Mouse (Mus musculus) forebrain, embryonic 13.5 days (tissue): Measurements from ENCODE around the gene Nav2. TPM values are rescaled to one million over a fixed set of nuclear protein-coding genes. Genes with fewer than 3 reads are reported as not detected.

Source experiments
- ATAC-seq: fragments of 200-750 bp; cut with Nextera tagmentation; 2 replicates; pipeline ENCODE4 v1.8.0; 2017
- H3K27ac ChIP-seq: fragments of 300-500 bp; sonication (generic); 2 replicates; pipeline ENCODE4 v1.5.1; 2015; ENCODE audit warnings: inconsistent platforms, mild to moderate bottlenecking, moderate library complexity
- H3K27me3 ChIP-seq: fragments of 300-500 bp; sonication (generic); 2 replicates; pipeline ENCODE4 v1.6.1; 2015; ENCODE audit warnings: mild to moderate bottlenecking, inconsistent platforms
- H3K36me3 ChIP-seq: fragments of 300-500 bp; sonication (generic); 2 replicates; pipeline ENCODE4 v1.6.1; 2015; ENCODE audit warnings: mild to moderate bottlenecking, inconsistent platforms; ENCODE audit not compliant: poor library complexity, severe bottlenecking
- H3K4me1 ChIP-seq: fragments of 300-500 bp; sonication (generic); 2 replicates; pipeline ENCODE4 v1.6.1; 2015; ENCODE audit warnings: inconsistent platforms
- H3K4me2 ChIP-seq: fragments of 300-500 bp; sonication (generic); 2 replicates; pipeline ENCODE4 v1.6.1; 2015; ENCODE audit warnings: inconsistent platforms, mild to moderate bottlenecking, moderate library complexity
- H3K4me3 ChIP-seq: fragments of 300-500 bp; sonication (generic); 2 replicates; pipeline ENCODE4 v1.5.1; 2015; ENCODE audit warnings: mild to moderate bottlenecking, inconsistent platforms
- H3K9ac ChIP-seq: fragments of 300-500 bp; sonication (generic); 2 replicates; pipeline ENCODE4 v1.6.1; 2015; ENCODE audit warnings: mild to moderate bottlenecking, inconsistent platforms
- H3K9me3 ChIP-seq: fragments of 300-500 bp; sonication (generic); replicated peaks from 2 replicates; pipeline ENCODE4 v1.6.1; 2016; ENCODE audit warnings: inconsistent platforms
- WGBS: fragments of 180-500 bp; shearing (Covaris S2); methylation state at CpG from one replicate; pipeline ENCODE4 v1.1.7; 2015; 5-methylcytosine and 5-hydroxymethylcytosine counted together
- polyA plus RNA-seq: library from polyadenylated mRNA; unstranded; fragments of >200 nt; fragmentation: Nextera tagmentation; extraction: Ambion mirVana; gene quantifications from 2 replicates; pipeline ENCODE4 v1.2.1, GENCODE M21; 2015

Gene Nav2
- polyA plus RNA-seq, 1 experiment from 2014 or later: 11.2 TPM

DNA sequence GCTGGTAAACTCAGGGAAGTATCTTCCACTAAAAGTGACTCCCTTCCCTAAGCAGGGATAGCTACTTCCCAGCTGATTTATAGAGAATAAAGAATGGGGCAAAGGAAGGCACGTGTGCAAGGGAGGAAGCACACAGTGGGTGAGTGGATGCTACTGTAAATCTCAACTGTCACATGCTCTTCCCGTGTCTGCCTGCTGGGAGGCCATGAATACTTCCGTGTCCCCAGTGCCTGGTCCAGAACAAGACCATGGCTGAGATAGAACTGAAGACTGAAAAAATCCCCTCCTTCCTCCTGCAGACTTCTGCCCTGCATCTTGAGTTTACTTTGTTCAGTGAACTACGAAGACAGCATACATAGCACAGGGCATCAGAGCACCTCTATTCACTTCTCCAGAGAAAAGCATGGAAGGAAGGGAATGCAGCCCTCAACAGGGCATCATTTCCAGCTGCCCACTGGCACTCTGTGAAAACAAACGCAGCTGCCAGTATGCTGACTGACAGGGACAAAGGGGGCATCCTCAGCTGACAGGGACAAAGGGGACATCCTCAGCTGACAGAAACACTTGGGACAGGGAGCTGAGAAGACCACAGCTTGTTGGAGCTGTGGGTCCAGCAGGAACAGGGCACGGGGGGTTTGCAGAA, 138.0 kb downstream of the Nav2 start:
- no peak for ATAC-seq
- Histone ChIP-seq H3K4me1 (0 out of 2 replicates have a peak, but pooled peaks cover 12% of the 10 kb centered on the region), H3K4me2 (no peak overlapping the region), H3K27ac (no peak overlapping the region), H3K9me3 (no peaks in the 10 kb centered on the region), H3K4me3 (no peak overlapping the region), H3K9ac (peak overlapping the region; percentile 12; the same call in 1 of the 2 replicates), H3K36me3 (no peaks in the 10 kb centered on the region), H3K27me3 (peaks cover 12% of the 10 kb centered on the region; the same call in 1 of the 2 replicates)
- WGBS: 71% methylated on average over 6 of the region's 6 CpGs

DNA sequence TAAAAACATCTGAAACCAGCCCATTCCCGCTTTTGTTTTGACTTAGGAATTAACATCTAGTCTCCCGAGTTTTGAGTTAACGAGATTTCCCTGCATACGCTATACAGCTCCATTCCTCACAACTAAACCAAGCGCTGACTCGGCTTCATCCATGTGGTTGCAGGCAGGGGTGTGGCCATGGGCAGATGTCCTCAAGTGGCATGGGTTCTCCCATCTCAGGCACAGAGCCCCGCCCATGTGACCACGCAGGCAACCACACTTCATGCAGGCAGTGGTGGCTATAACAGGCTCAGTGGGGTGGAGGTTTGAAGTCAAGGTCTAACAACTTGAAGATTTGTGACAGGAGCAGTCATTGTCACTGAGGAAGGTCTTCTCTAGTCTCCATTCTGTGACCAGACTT, 138.8 kb downstream of the Nav2 start:
- 0 out of 2 replicates have a peak, but pooled peaks cover 8% of the 10 kb centered on the region for H3K4me1 ChIP-seq
- H3K9ac ChIP-seq: no peak overlapping the region
- no peak overlapping the region for H3K4me2 ChIP-seq
- 0 out of 2 replicates have a peak, but pooled peaks have one; percentile 44 for ATAC-seq
- H3K4me3 ChIP-seq: no peak overlapping the region
- H3K27ac ChIP-seq: no peak overlapping the region
- no peaks in the 10 kb centered on the region for H3K36me3 ChIP-seq
- 43% methylated on average over 8 of the region's 8 CpGs for WGBS
- H3K9me3 ChIP-seq: no peaks in the 10 kb centered on the region
- H3K27me3 ChIP-seq: peaks cover 12% of the 10 kb centered on the region; the same call in 1 of the 2 replicates

DNA sequence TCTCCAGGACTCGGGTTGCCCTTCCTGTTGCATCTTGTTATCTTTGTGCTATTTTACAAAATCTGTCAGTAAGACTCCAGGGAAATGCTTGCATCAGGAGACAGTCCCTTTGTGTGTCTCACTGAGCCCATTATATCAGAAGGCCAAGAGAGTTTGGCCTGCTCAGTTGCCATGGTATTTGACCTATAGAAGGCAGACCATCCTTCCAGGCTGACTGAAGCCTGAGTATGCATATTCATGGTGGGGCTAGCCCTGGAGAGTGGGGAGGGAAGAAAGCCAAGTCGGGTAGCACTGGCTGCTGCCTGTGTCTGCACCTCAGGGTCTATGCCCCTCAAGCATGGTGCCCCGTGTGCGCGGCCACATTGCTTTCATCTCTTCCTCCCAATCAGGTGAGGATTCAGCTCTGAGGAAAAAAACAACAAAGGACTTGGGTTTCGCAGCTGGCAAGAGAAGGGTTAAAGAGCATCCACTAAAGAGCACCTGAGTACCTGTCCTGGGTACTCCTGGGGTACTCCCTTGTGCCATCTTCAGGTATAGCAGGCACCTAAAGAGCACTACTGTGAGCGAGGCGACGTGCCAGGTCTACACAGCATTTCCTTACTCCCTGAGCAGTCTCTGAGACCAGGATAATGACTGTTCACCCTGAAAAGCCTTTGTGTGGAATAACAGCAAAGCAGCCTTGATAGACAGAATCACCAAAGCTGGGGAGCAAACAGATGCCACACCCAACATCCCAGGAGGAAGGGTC, 144.5 kb downstream of the Nav2 start:
- 76% methylated on average over 9 of the region's 9 CpGs for WGBS

DNA sequence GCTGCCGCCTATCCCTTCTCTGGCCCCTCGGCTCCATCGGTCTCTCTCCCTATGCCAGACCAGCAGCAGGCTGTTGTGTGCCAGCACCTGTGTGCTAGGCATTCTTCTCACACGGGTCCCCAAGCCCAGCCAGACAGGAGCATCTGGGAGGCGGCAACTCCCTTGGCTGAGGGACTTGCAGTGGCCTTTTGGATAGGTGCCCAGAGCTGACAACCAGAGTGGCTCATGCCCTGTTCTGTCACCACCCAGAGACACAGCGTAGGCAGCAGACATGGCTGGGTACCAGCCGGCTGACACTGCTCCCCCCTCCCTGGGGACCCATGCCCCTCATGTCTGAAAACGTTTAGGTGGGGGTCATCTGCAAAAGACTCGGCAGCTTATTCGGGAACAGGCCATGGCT, 146.8 kb downstream of the Nav2 start:
- Histone ChIP-seq H3K4me3 (no peak overlapping the region), H3K9ac (0 out of 2 replicates have a peak overlapping the region, but pooled peaks have one; percentile 6), H3K27ac (no peak overlapping the region), H3K4me1 (peaks cover 16% of the 10 kb centered on the region), H3K27me3 (peaks cover 15% of the 10 kb centered on the region), H3K36me3 (no peaks in the 10 kb centered on the region), H3K9me3 (no peaks in the 10 kb centered on the region), H3K4me2 (no peak overlapping the region)
- 65% methylated on average over 10 of the region's 10 CpGs for WGBS
- ATAC-seq: peak; percentile 62

More for the DNA sequence above, 144.5 kb downstream of the Nav2 start:
- Histone ChIP-seq H3K36me3 (no peaks in the 10 kb centered on the region), H3K9me3 (no peaks in the 10 kb centered on the region), H3K4me2 (no peak overlapping the region), H3K4me1 (peaks cover 16% of the 10 kb centered on the region), H3K4me3 (no peak overlapping the region), H3K9ac (no peak overlapping the region), H3K27ac (no peak overlapping the region), H3K27me3 (peaks cover 17% of the 10 kb centered on the region)
- 0 out of 2 replicates have a peak, but pooled peaks have one; percentile 46 for ATAC-seq

DNA sequence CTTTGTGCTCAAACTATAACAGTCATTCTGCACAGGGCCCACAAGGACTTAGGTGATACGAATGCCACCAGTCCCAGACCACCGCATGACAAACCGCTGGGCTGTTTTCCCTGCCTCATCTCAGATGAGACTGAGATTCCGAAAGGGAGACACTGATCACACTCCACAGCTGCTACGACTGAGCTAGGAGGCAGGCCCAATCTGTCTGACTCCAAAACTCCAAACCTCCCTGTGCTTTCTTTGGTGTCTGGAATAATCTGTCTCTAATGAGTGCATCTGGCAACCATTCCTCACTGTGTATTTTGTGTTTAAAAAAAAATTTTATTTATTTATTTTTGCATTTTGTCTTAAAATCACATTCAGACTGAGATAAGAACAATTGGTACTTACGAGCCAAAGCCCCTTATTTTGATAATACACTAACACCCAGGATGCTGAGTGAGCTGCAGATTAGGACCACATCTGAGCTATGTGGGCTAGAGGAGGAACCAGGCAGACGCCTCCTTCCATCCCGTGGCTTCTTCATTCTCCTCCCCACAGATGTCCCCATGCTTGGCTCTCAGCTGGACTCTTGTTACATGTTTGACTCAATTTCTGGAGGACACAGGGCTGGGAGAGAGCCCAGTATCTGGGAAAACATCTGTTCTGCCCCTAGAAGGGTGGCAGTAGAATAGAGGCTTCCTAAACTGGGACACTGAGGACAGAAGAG, 149.9 kb downstream of the Nav2 start:
- H3K27me3 ChIP-seq: peaks cover 33% of the 10 kb centered on the region
- no peak overlapping the region for H3K4me3 ChIP-seq
- H3K4me2 ChIP-seq: no peak overlapping the region
- no peaks in the 10 kb centered on the region for H3K36me3 ChIP-seq
- 81% methylated on average over 8 of the region's 8 CpGs for WGBS
- no peak overlapping the region for H3K9ac ChIP-seq
- no peak overlapping the region for H3K27ac ChIP-seq
- H3K9me3 ChIP-seq: no peaks in the 10 kb centered on the region
- no peak for ATAC-seq
- H3K4me1 ChIP-seq: peaks cover 6% of the 10 kb centered on the region; the same call in 1 of the 2 replicates

DNA sequence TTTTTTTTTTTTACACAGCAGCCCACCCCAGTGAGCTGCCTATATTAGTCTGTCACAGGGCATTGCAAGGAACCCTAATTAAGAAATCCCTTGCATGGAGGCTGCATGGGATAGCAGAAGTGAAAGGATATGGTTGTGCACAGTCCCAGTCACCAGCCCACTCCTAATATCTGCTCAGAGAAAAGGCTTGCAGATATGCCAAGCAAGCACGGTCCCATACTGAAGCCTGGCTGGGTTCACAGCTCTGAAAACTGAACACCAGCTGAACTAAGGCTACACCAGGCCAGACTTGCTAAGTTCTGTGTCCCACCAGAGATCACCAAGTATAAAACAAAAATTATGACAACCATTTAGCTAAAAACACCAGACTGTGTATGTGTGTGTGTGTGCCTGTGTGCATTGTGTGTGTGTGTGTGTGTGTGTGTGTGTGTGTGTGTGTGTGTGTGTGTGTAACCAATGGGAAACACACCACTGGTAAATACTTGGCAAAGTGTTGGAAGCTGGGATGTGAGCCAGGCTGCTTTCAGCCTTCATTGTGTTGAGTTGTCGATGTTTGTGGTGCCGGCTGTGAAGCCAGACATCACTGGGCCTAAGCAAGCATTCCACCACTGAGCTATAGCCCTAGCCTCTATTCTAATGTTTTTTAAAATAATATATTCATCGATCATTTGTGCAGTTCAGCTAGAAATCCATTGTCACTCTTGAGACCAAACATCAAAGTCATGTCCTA, 156.4 kb downstream of the Nav2 start:
- peak; percentile 80 for ATAC-seq
- Histone ChIP-seq H3K4me2 (no peak overlapping the region), H3K27me3 (peaks cover 48% of the 10 kb centered on the region), H3K36me3 (no peaks in the 10 kb centered on the region), H3K9ac (no peak overlapping the region), H3K4me1 (peaks cover 43% of the 10 kb centered on the region), H3K9me3 (no peaks in the 10 kb centered on the region), H3K27ac (peak overlapping the region; percentile 64), H3K4me3 (no peak overlapping the region)
- 42% methylated on average over 4 of the region's 4 CpGs for WGBS

DNA sequence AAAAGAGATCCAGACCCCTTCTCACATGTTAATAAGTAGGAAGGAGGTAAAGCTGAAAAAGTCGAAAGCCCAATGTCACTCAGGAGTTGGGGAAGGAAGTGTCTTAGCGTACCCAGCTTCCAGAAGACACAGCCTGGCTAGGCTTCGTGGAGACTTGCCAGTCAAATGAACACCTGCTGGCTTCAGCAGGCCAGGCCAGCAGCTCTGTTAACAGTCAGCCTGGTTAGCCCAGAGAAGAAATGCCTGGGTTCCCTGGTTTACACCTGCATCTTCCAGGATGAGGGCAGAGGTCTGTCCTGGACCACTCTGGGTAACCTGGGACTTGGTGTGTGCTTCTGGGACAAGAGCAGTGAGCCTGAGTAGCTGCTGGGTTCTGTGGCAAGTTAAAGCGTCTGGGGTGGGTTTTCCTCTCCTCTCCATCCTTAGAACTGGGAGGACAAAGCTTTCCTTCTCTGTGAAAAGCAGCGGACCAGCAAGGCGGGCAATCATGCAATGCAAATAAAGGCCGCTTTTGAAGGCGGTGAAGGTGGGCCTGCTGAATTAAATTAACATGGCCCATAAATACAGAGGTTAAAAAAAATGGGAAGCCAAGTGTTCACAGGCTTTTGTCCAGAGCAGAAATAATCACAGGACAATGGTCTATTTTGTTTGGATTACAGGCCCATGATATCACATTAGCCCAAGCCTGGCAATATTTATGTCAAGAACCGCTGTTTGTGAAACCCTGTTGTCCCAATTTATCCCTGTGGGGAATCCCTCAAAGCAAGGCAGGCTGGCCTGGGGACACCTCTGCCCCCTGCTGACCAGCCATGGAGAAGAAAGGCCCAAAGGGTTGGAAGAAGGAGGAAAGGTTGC, 157.3 kb downstream of the Nav2 start:
- Histone ChIP-seq H3K4me2 (0 out of 2 replicates have a peak overlapping the region, but pooled peaks have one; percentile 10), H3K27me3 (peaks cover 51% of the 10 kb centered on the region), H3K27ac (peak overlapping the region; percentile 64), H3K9ac (no peak overlapping the region), H3K36me3 (no peaks in the 10 kb centered on the region), H3K4me3 (no peak overlapping the region), H3K4me1 (peaks cover 45% of the 10 kb centered on the region), H3K9me3 (no peaks in the 10 kb centered on the region)
- ATAC-seq: peak; percentile 64
- WGBS: 16% methylated on average over 9 of the region's 9 CpGs

DNA sequence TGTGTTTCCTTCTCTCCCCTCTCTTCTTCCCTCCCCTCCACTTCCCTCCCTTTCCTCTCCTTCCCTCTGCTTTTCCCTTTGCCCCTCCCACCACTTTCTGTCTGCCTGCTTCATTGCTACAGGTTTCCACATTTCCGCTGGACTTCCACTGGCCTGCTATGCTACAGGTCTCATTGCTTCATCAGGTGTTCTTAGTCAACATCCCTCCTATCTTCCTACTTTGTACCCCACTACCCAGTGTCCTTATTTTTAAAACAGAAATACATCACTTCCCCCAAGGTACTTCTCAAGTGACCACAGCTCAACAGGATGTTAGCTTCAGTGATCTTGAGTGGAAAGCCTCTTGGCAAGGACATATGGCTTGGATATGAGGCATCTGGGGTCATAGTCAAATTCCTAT, 158.3 kb downstream of the Nav2 start:
- Histone ChIP-seq H3K9ac (no peak overlapping the region), H3K4me1 (peaks cover 52% of the 10 kb centered on the region), H3K4me3 (no peak overlapping the region), H3K9me3 (no peaks in the 10 kb centered on the region), H3K4me2 (no peak overlapping the region), H3K36me3 (no peaks in the 10 kb centered on the region), H3K27ac (peak overlapping the region; percentile 64; the same call in 1 of the 2 replicates), H3K27me3 (peaks cover 48% of the 10 kb centered on the region)
- ATAC-seq: no peak
- WGBS: 73% methylated on average over 1 of the region's 1 CpGs

DNA sequence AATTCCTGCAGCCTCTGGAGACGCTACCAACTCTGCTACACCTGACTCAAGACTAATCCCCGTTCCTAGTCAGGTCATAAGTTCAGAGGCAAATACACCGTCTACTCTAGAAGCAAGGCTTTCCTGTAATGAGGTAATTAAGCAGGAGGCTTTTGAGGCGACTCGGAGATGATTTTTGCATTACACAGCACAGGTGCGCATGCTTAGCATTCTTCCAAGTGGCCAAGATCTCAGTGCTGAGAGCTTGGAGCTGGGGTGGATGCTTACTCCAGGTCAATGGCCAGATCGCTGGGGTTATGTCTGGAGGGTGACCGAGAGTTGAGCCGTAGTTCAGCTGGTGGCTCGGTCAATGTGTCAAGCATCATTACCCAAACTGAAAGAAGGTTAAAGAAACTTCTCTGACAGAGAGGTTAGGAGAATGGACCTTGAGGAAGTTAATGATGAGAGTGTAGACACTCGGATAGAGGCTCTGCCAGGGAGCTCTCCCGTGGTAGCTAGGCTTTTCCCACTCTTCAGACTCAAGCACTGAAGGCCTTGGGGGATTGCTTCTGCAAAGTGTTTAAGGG, 161.0 kb downstream of the Nav2 start:
- H3K4me1 ChIP-seq: peaks cover 45% of the 10 kb centered on the region
- no peaks in the 10 kb centered on the region for H3K9me3 ChIP-seq
- no peak overlapping the region for H3K9ac ChIP-seq
- no peak overlapping the region for H3K4me2 ChIP-seq
- no peaks in the 10 kb centered on the region for H3K36me3 ChIP-seq
- no peak overlapping the region for H3K4me3 ChIP-seq
- no peak for ATAC-seq
- WGBS: 36% methylated on average over 12 of the region's 12 CpGs
- H3K27ac ChIP-seq: no peak overlapping the region
- H3K27me3 ChIP-seq: peaks cover 46% of the 10 kb centered on the region

DNA sequence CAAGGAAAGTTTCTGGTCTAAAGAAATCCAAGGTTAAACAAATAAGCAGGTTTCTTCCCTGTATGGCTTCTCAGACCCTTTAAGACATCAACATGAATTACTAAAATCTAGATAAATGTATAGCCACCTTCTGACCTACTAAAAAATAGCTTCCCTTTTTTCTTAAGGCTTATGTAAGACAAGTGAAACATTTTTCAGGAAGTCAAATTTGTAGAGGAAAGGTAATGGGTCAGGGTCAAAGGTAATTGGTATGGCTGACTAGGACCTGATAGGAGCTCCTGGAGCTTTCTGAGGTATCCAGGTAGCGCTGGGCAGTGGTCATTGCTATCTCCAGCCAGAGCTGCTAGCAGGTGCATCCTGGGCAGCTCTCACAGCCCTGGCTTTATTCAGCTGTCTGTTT, 162.1 kb downstream of the Nav2 start:
- H3K4me3 ChIP-seq: no peak overlapping the region
- peaks cover 54% of the 10 kb centered on the region for H3K27me3 ChIP-seq
- 0 out of 2 replicates have a peak overlapping the region, but pooled peaks have one; percentile 23 for H3K9ac ChIP-seq
- WGBS: 62% methylated on average over 1 of the region's 1 CpGs
- H3K9me3 ChIP-seq: no peaks in the 10 kb centered on the region
- H3K36me3 ChIP-seq: no peaks in the 10 kb centered on the region
- H3K4me2 ChIP-seq: 0 out of 2 replicates have a peak overlapping the region, but pooled peaks have one; percentile 6
- no peak overlapping the region for H3K27ac ChIP-seq
- H3K4me1 ChIP-seq: peaks cover 41% of the 10 kb centered on the region
- ATAC-seq: no peak
